Mouse (Mus musculus) cerebellum, adult 2 months (tissue): Measurements from ENCODE around the gene Cd300lg. TPM values are rescaled to one million over a fixed set of nuclear protein-coding genes. Genes with fewer than 3 reads are reported as not detected.

Experiments
- DNase-seq, 2 experiments: peaks; one replicate each; pipeline ENCODE4 v3.0.0; 2021
- H3K27ac ChIP-seq: fragments of 200-500 bp; 2 replicates; pipeline ENCODE4 v1.5.1; 2012; ENCODE audit warnings: low read length, control low read depth, inconsistent platforms; ENCODE audit not compliant: insufficient read depth
- H3K27me3 ChIP-seq: fragments of 200-500 bp; 2 replicates; pipeline ENCODE4 v1.6.1; 2012; ENCODE audit warnings: inconsistent platforms, mild to moderate bottlenecking, low read length, moderate library complexity; ENCODE audit not compliant: control insufficient read depth, insufficient read depth
- H3K4me1 ChIP-seq: fragments of 200-500 bp; 2 replicates; pipeline ENCODE4 v1.6.1; 2011; ENCODE audit warnings: low read length; ENCODE audit not compliant: control insufficient read depth, insufficient read depth
- H3K4me3 ChIP-seq: fragments of 200-500 bp; replicated peaks from 2 replicates; pipeline ENCODE3; 2011; ENCODE audit warnings: mild to moderate bottlenecking, low read depth, low read length, control low read depth; ENCODE audit not compliant: insufficient read depth
- CTCF ChIP-seq: fragments of 200-500 bp; IDR thresholded peaks from 2 replicates; pipeline ENCODE4 v1.5.1; 2011; ENCODE audit warnings: low read depth, mild to moderate bottlenecking, control low read depth, low read length, moderate library complexity, borderline replicate concordance; ENCODE audit not compliant: insufficient read depth
- POLR2A ChIP-seq: fragments of 200-500 bp; IDR thresholded peaks from 2 replicates; pipeline ENCODE4 v1.6.1; 2011; ENCODE audit warnings: low read length, control low read depth, borderline replicate concordance; ENCODE audit not compliant: insufficient read depth
- WGBS: fragments of 180-500 bp; shearing (Covaris S2); methylation state at CpG from one replicate; pipeline ENCODE4 v1.1.7; 2018; 5-methylcytosine and 5-hydroxymethylcytosine counted together
- polyA plus RNA-seq: library from polyadenylated mRNA; depleted of rRNA; stranded (reverse); fragments of >200 nt; gene quantifications from 2 replicates; pipeline ENCODE4 v1.2.3, GENCODE M21; 2012; rRNA removed

Cd300lg gene
- polyA plus RNA-seq, 1 experiment = 0.38 TPM

- Histone ChIP-seq H3K27me3 (no peaks in the 10 kb centered on the region), H3K4me1 (0 out of 2 replicates have a peak, but pooled peaks cover 6% of the 10 kb centered on the region), H3K4me3 (no peak overlapping the region), H3K27ac (no peak overlapping the region)
- no peak for DNase-seq
- TF ChIP-seq CTCF (no peak), POLR2A (no peak)
- 81% methylated on average over 3 of the region's 3 CpGs for WGBS
Measured at GRCm38 (mm10) chr11:102095676-102096075, 54.4 kb downstream of the Cd300lg start.

GRCm38 (mm10) chr11:102096446-102096845 lies 55.1 kb downstream of the Cd300lg start:
- 0 out of 2 replicates have a peak, but pooled peaks cover 6% of the 10 kb centered on the region for H3K4me1 ChIP-seq
- no peak overlapping the region for H3K27ac ChIP-seq
- DNase-seq = no peak
- TF ChIP-seq CTCF (no peak), POLR2A (no peak)
- H3K27me3 ChIP-seq = no peaks in the 10 kb centered on the region
- no peak overlapping the region for H3K4me3 ChIP-seq
- WGBS = 81% methylated on average over 5 of the region's 5 CpGs

- peak; percentile 62 for TF ChIP-seq CTCF
- TF ChIP-seq POLR2A = no peak
- H3K4me3 ChIP-seq = peak overlapping the region; percentile 44
- no peaks in the 10 kb centered on the region for H3K27me3 ChIP-seq
- no peak overlapping the region for H3K27ac ChIP-seq
- DNase-seq = peak; percentile 72 to 74
- 3% methylated on average over 18 of the region's 18 CpGs for WGBS
- 0 out of 2 replicates have a peak, but pooled peaks cover 6% of the 10 kb centered on the region for H3K4me1 ChIP-seq
Measured at GRCm38 (mm10) chr11:102096887-102097391, 55.6 kb downstream of the Cd300lg start.

GRCm38 (mm10) chr11:102101219-102101618 lies 59.9 kb downstream of the Cd300lg start, which contains the start of gene Ppy:
Gene Ppy (minus strand): TSS chr11:102101319.
- TF ChIP-seq POLR2A = no peak
- TF ChIP-seq CTCF = no peak
- H3K27ac ChIP-seq = no peak within 1 kb of the TSS
- H3K27me3 ChIP-seq = no peaks in the 10 kb centered on the region
- H3K4me3 ChIP-seq = no peak within 1 kb of the TSS
- no peak for DNase-seq
- H3K4me1 ChIP-seq = 0 out of 2 replicates have a peak, but pooled peaks cover 6% of the 10 kb centered on the region
- WGBS = 91% methylated on average over 4 of the region's 4 CpGs

- TF ChIP-seq POLR2A (no peak), CTCF (peak; percentile 63)
- Histone ChIP-seq H3K27ac (no peak overlapping the region), H3K27me3 (peaks cover 2% of the 10 kb centered on the region; the same call in 1 of the 2 replicates), H3K4me3 (no peak overlapping the region), H3K4me1 (no peaks in the 10 kb centered on the region)
- 13% methylated on average over 17 of the region's 17 CpGs for WGBS
- peak; percentile 45 to 70 for DNase-seq
Measured at GRCm38 (mm10) chr11:102102485-102103258, 61.4 kb downstream of the Cd300lg start.

Other genes with a start within 250 kb of the Cd300lg start
- gene Meox1, start 147.1 kb upstream of the Cd300lg start, polyA plus RNA-seq = 1.5 and 1.8 TPM in 2 replicates
- gene Sost, start 74.5 kb upstream of the Cd300lg start, polyA plus RNA-seq = 1.4 and 1.7 TPM in 2 replicates
- not detected in 2 replicates for gene Cfap97d1, start 57.2 kb upstream of the Cd300lg start, polyA plus RNA-seq
- 86.0 and 98.5 TPM in 2 replicates for gene Dusp3, start 54.5 kb upstream of the Cd300lg start, polyA plus RNA-seq
- 158 and 185 TPM in 2 replicates for gene Mpp3, start 13.0 kb upstream of the Cd300lg start, polyA plus RNA-seq
- gene Mpp2, start 47.0 kb downstream of the Cd300lg start, polyA plus RNA-seq = 50.3 and 55.3 TPM in 2 replicates
- not detected in 2 replicates for gene Ppy, start 59.8 kb downstream of the Cd300lg start, polyA plus RNA-seq
- 7.1 and 7.4 TPM in 2 replicates for gene Pyy, start 66.3 kb downstream of the Cd300lg start, polyA plus RNA-seq
- not detected in 2 replicates for gene Nags, start 104.0 kb downstream of the Cd300lg start, polyA plus RNA-seq
- gene Tmem101, start 114.9 kb downstream of the Cd300lg start, polyA plus RNA-seq = 33.2 and 34.0 TPM in 2 replicates
- 35.2 and 40.2 TPM in 2 replicates for gene Lsm12, start 143.8 kb downstream of the Cd300lg start, polyA plus RNA-seq
- 115 and 120 TPM in 2 replicates for gene G6pc3, start 148.1 kb downstream of the Cd300lg start, polyA plus RNA-seq
- 188 and 194 TPM in 2 replicates for gene Hdac5, start 188.7 kb downstream of the Cd300lg start, polyA plus RNA-seq
- gene BC030867, start 207.4 kb downstream of the Cd300lg start, polyA plus RNA-seq = 1.3 and 2.2 TPM in 2 replicates
- gene Asb16, start 227.2 kb downstream of the Cd300lg start, polyA plus RNA-seq = 3.1 and 4.0 TPM in 2 replicates
- gene Tmub2, start 243.4 kb downstream of the Cd300lg start, polyA plus RNA-seq = 82.7 and 85.3 TPM in 2 replicates